Mouse (Mus musculus): ENCODE measurements around the gene Dnajb6. TPM values are rescaled to one million over a fixed set of nuclear protein-coding genes. Genes with fewer than 3 reads are reported as not detected.
A peak's percentile ranks its signal among the peaks of the same experiment; 100 is the strongest.

The Dnajb6 gene
- total and polyA plus RNA-seq, 3 experiments: 61.1 to 196 (median 140) TPM

DNA sequence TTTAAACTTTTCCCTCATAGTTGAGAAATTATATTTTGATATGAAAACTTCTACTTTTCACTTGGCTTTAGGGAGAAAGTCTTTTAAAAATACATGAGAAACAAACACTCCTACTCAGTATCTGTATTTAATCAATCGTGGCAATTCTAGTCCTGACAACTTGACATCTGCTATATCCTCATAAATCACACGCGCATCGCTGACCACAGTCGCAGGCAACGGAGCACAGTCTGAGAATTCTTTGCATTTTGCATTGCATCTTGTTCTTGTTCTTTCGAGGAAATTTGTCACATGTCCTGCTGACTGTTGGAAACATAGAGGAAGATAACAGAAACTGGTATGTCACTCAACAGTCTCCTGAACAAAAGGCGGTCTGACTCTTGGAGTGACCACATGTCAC, 116.9 kb downstream of the Dnajb6 start:
- Histone ChIP-seq H3K4me2 (ENCODE audit: insufficient read depth, low read depth, poor library complexity, severe bottlenecking) (no peak overlapping the region), H3K4me1 (ENCODE audit: control insufficient read depth in 1 of 2, insufficient read depth in 2 of 2) (peaks cover 15 to 29% of the 10 kb centered on the region in 2 experiments), H3K9me3 (replicated peaks; ENCODE audit: low read length) (no peaks in the 10 kb centered on the region), H3K4me3 (replicated peaks in 1 of 3; ENCODE audit: low read depth in 2 of 3, low read length in 2 of 3, poor library complexity in 1 of 3) (no peak overlapping the region), H3K79me2 (replicated peaks; ENCODE audit: control insufficient read depth, extremely low read depth, insufficient read depth, poor library complexity, severe bottlenecking) (no peaks in the 10 kb centered on the region), H3K27ac (ENCODE audit: insufficient read depth, low read depth) (no peak overlapping the region), H3K9ac (ENCODE audit: insufficient read depth, low read depth) (no peak overlapping the region), H3K27me3 (replicated peaks) (no peaks in the 10 kb centered on the region), H3K36me3 (replicated peaks in 1 of 2; ENCODE audit: control insufficient read depth in 1 of 2, insufficient read depth in 1 of 2, low read length in 1 of 2) (no peaks in the 10 kb centered on the region)
- TF ChIP-seq TCF12 (IDR thresholded peaks at IDR 0.05; ENCODE audit: low read depth, low read length) (no peak), HCFC1 (IDR thresholded peaks at IDR 0.05; ENCODE audit: low read depth, low read length) (no peak), ZKSCAN1 (IDR thresholded peaks at IDR 0.05; ENCODE audit: borderline replicate concordance, low read depth, low read length) (no peak), MYC (IDR thresholded peaks at IDR 0.05; ENCODE audit: low read depth, low read length) (no peak), CHD1 (IDR thresholded peaks at IDR 0.05; ENCODE audit: low read depth, low read length) (no peak), UBTF (IDR thresholded peaks at IDR 0.05; ENCODE audit: low read depth, low read length) (no peak), E2F4 (IDR thresholded peaks at IDR 0.05; ENCODE audit: insufficient replicate concordance, low read depth, low read length) (no peak), CHD2 (IDR thresholded peaks at IDR 0.05; ENCODE audit: low read length) (no peak), RAD21 (IDR thresholded peaks at IDR 0.05; ENCODE audit: low read depth, low read length) (no peak), JUN (IDR thresholded peaks at IDR 0.05; ENCODE audit: insufficient read depth, low read depth, low read length) (no peak), MXI1 (IDR thresholded peaks at IDR 0.05; ENCODE audit: low read depth, low read length) (no peak), ELF1 (IDR thresholded peaks at IDR 0.05; ENCODE audit: low read depth, low read length) (no peak), BHLHE40 (IDR thresholded peaks at IDR 0.05; ENCODE audit: low read depth, low read length) (no peak), EP300 (IDR thresholded peaks at IDR 0.05; ENCODE audit: low read length) (no peak), SIN3A (IDR thresholded peaks at IDR 0.05; ENCODE audit: low read length) (no peak), IRF4 (IDR thresholded peaks at IDR 0.05; ENCODE audit: low read depth, low read length) (no peak), KAT2A (IDR thresholded peaks at IDR 0.05; ENCODE audit: insufficient replicate concordance, low read length) (no peak)
- no peak for DNase-seq (ENCODE audit: extremely low read depth)
- in situ Hi-C loops (cut with MboI; ENCODE audit: low pct_ligation_motif_present, low pct_unique_long_range_greater_than_20kb, low sequenced_read_pairs): no loop called here
- dilution Hi-C loops (cut with MboI; ENCODE audit: extremely low pct_ligation_motif_present, extremely low pct_unique_long_range_greater_than_20kb, low sequenced_read_pairs): no loop called here

DNA sequence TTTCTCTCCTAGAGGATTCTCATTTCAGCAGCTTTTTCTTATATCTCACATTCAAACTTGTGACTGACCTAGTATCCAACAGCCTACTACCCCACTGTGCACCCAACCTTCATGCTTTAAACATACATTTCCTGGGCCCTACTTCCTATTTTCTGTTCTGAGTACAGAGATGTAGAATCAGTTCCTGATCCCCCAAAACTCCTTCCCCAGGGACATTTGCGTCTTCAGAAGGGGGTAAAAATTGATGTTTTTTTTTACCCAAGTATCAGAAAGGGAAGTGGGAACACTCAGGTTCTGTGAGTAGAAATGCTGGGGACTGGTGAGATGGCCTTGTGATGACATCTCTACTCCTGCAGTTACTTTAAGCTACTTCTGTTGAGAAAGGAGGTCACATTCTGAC, 117.5 kb downstream of the Dnajb6 start:
- dilution Hi-C loops (cut with MboI; ENCODE audit: extremely low pct_ligation_motif_present, extremely low pct_unique_long_range_greater_than_20kb, low sequenced_read_pairs): no loop called here
- no peaks in the 10 kb centered on the region for H3K79me2 ChIP-seq (replicated peaks; ENCODE audit: control insufficient read depth, extremely low read depth, insufficient read depth, poor library complexity, severe bottlenecking)
- in situ Hi-C loops (cut with MboI; ENCODE audit: low pct_ligation_motif_present, low pct_unique_long_range_greater_than_20kb, low sequenced_read_pairs): no loop called here
- H3K27me3 ChIP-seq (replicated peaks): no peaks in the 10 kb centered on the region
- peaks cover 15 to 29% of the 10 kb centered on the region in 2 experiments for H3K4me1 ChIP-seq (ENCODE audit: control insufficient read depth in 1 of 2, insufficient read depth in 2 of 2)
- no peak overlapping the region for H3K9ac ChIP-seq (ENCODE audit: insufficient read depth, low read depth)
- H3K9me3 ChIP-seq (replicated peaks; ENCODE audit: low read length): no peaks in the 10 kb centered on the region
- no peaks in the 10 kb centered on the region for H3K36me3 ChIP-seq (replicated peaks in 1 of 2; ENCODE audit: control insufficient read depth in 1 of 2, insufficient read depth in 1 of 2, low read length in 1 of 2)
- H3K4me3 ChIP-seq (replicated peaks in 1 of 3; ENCODE audit: low read depth in 2 of 3, low read length in 2 of 3, poor library complexity in 1 of 3): no peak overlapping the region
- DNase-seq (ENCODE audit: extremely low read depth): peak; percentile 45
- TF ChIP-seq E2F4 (IDR thresholded peaks at IDR 0.05; ENCODE audit: insufficient replicate concordance, low read depth, low read length) (no peak), RAD21 (IDR thresholded peaks at IDR 0.05; ENCODE audit: low read depth, low read length) (no peak), TBP (conservative IDR thresholded peaks at IDR 0.05; ENCODE audit: low read depth, low read length) (no peak), ZC3H11A (IDR thresholded peaks at IDR 0.05; ENCODE audit: low read depth, low read length) (no peak), PAX5 (IDR thresholded peaks at IDR 0.05; ENCODE audit: low read length) (no peak), POLR2AphosphoS2 (IDR thresholded peaks at IDR 0.05; ENCODE audit: low read depth, low read length) (no peak), CHD1 (IDR thresholded peaks at IDR 0.05; ENCODE audit: low read depth, low read length) (no peak), USF2 (conservative IDR thresholded peaks at IDR 0.05; ENCODE audit: low read depth, low read length) (no peak), SIN3A (IDR thresholded peaks at IDR 0.05; ENCODE audit: low read length) (no peak), IRF4 (IDR thresholded peaks at IDR 0.05; ENCODE audit: low read depth, low read length) (peak; percentile 46), HCFC1 (IDR thresholded peaks at IDR 0.05; ENCODE audit: low read depth, low read length) (no peak), ETS1 (conservative IDR thresholded peaks at IDR 0.05; ENCODE audit: low read depth, low read length) (no peak), MYC (IDR thresholded peaks at IDR 0.05; ENCODE audit: low read depth, low read length) (no peak), MAZ (IDR thresholded peaks at IDR 0.05; ENCODE audit: low read depth, low read length) (no peak), EP300 (IDR thresholded peaks at IDR 0.05; ENCODE audit: low read length) (peak; percentile 78), ZNF384 (IDR thresholded peaks at IDR 0.05; ENCODE audit: low read depth, low read length) (peak; percentile 72)
- H3K27ac ChIP-seq (ENCODE audit: insufficient read depth, low read depth): no peak overlapping the region
- no peak overlapping the region for H3K4me2 ChIP-seq (ENCODE audit: insufficient read depth, low read depth, poor library complexity, severe bottlenecking)

Data from CH12.LX (cell line).